Mouse (Mus musculus) urinary bladder, adult 2 months (tissue): ENCODE measurements around the gene Trim56. TPM values are rescaled to one million over a fixed set of nuclear protein-coding genes. Genes with fewer than 3 reads are reported as not detected.
"Not testable (repeated sequence)": the region's sequence is repeated elsewhere in the genome, so short reads cannot be mapped to it uniquely, and the experiment has no call there.

Experiments
- DNase-seq: peaks from one replicate; pipeline ENCODE4 v3.0.0; 2022; ENCODE audit warnings: low spot score
- polyA plus RNA-seq: library from polyadenylated mRNA; depleted of rRNA; stranded (reverse); fragments of >200 nt; gene quantifications from 2 replicates; pipeline ENCODE4 v1.2.3, GENCODE M21; 2012; rRNA removed

Gene Trim56
- 5.7 and 11.9 TPM in 2 replicates for polyA plus RNA-seq

DNA sequence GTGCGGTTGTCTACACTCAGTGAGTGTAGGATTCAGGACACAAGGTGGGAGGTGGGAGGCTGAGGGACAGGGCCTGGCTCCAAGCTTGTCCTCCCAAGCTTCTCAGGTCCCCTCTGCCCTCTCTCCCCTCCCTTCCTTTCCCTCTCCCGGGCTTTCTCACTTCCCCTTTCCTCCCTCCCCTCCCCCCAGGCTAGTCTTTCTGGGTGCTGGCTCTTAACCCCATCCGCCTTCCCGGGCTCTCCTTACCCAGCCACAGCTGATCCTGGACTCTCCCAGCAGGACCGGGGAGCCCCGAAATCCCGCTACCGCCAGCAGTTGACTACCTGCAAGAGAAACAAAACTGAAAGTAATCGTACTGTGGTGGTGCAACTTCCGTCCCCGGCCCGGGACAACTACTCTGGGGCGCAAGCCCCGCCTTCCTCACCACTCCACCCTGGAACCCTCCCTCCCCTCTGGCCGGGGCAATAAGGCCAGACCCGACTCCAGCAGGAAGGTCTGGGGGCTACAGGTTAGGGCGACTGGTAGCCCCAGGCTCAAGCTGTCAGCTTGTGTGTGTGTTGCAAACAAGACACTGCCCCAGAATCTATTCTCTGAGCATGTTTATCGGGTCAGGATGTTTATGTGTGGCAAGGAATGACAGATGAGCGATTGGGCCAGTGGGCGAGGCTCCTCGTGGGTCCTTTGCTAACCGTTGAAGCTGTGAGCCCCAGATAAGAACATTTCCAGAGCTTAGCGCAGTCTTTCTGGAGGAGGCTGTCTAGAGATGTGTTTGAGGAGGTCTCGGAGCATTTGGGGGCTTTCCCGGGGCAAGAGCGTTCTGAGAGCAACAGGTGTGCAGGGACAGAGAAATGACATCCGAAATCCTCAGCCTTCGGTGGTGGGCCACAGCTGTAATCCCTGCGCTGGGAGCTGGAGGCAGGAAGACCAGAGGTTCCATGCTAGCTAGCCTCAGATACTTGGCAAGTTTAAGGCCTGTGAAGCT, at the start of gene Trim56:
Trim56 (minus strand) TSS at position 344 of the 982 bp plus-strand sequence.
- peak; percentile 68 for DNase-seq

DNA sequence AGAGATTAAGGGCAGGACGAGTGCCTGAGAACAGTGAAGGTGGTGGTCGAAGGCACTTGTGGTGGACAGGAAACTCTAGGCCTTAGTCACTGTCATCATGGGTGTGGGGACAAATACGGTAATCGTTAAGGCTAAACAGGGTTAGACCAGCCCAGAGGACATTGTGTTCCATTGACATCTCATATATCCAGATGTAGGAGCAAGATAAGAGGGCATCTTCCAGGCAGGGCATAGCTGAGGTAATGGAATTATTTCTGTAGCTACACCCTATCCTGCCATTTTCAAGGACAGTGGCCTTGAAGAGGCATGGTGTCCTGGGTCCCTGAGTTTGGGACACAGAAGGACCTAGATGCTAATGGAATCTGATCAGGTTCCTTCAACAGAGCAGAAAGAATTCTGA, 45.8 kb upstream of the Trim56 start:
- no peak for DNase-seq

DNA sequence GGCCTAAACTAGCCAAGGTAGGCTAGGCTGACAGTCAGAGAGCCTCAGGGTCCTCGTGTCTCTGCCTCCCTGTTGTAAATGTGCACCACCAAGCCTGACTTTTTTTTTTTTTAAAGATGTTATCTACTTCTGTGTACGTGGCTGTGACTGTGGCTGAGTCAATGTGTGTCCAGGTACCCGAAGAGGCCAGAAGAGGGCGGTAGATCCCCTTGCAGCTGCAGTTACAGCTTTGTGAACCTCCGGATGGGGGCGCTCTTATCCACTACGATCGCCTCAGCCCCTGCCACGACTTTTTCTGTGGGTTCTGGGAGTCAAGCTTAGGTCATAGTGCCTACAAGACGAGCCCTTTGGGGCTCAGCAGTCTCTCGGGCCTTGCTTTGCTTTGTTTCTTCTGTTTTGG, 43.5 kb upstream of the Trim56 start:
- DNase-seq = no peak

DNA sequence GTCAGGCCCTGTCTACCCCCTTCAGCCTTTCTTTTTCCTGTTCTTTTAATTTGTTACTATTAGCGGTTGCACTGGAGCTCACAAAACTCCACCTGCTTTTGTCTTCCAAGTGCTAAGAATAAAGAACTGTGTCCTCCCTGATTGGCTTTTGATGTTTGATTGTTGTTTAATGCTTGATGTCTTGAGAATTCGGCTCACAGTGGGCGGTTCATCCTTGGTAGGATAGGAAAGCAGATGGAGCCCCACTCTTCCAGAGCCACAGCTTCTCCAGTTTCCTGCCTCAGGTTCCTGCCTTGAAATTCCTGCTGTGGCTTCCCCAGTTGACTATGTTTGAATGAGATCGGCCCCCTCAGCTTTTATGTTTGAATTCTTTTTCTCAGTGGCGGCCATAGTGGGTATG, 37.3 kb upstream of the Trim56 start:
- DNase-seq = no peak

DNA sequence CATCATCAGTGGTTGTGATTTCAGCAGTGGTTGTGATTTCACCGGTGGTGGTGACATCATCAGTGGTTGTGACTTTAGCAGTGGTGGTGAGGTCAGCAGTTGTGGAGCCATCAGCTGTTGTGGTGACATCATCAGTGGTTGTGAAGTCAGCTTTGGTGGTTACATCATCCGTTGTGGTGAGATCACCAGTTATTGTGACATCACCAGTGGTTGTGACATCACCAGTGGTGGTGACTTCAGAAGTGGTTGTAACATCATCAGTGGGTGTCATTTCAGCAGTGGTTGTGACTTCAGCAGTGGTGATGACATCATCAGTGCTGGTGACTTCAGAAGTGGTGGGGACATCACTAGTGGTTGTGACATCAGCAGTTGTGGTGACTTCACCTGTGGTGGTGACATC, 36.6 kb upstream of the Trim56 start:
- DNase-seq = no peak

- not testable (repeated sequence) for DNase-seq
These were observed 33.4 kb upstream of the Trim56 start, which contains the start of gene Muc3 for GRCm38 (mm10) chr5:137149272-137149882. TSS of gene Muc3 (minus strand) at chr5:137149322.

- no peak for DNase-seq
These were observed 24.8 kb upstream of the Trim56 start for GRCm38 (mm10) chr5:137140836-137141235.

DNA sequence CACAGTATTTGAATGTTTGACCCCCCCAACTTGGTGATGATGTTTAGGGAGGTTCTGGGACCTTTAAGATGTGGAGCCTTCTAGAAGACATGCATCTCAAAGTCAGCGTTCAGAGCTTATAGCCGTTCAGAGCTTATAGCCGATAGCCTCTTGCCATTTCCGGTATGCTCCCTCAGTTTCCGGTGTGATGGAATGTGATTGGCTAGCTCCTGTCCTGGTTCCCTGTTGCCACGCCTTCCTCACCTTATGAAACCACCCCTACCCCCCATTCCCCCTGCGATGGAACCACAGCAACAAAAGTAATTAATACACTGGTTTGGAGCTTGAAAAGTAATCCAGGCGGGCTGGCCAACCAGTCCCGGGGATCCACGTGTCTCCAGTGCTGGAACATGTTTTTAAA, 23.0 kb upstream of the Trim56 start:
- no peak for DNase-seq

DNA sequence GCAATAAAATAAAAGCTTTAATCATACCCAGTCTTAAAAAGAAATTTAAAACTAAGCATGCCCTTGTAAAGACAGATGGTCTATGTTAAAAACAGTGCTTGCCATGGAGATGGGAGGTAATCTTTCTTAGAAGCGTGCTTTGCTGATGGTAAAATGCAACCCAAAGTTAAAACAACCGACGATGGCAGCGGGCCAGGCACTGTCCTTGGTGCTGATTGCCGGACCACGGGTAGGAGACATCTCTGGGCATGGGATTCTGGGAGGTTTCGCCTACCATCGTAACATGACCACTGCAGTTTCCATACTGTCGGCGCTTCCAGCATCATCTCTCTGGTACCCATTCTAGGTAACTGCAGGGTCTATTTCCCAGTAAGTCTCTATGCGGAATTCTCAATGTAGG, 18.9 kb upstream of the Trim56 start:
- DNase-seq = no peak

DNA sequence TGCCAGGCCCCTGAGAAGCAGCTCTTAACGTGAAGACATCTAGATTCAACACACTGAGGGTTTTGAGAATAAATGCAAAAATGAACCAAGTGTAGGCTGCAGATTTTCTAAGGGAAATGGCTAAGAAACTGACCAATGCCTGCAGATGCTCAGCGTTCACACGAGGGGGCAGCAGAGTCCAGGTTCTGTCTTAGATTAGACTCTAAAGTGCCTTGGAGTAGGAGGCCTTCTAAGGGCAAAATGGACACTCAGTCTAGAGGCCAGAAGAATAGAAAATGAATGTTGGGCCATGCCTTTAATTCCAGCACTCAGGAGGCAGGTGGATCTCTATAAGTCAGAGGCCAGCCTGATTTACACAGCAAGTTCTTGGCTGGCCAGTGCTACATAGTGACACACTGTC, 15.5 kb upstream of the Trim56 start:
- no peak for DNase-seq

- no peak for DNase-seq
These were observed 13.3 kb upstream of the Trim56 start for GRCm38 (mm10) chr5:137129281-137129680.

DNA sequence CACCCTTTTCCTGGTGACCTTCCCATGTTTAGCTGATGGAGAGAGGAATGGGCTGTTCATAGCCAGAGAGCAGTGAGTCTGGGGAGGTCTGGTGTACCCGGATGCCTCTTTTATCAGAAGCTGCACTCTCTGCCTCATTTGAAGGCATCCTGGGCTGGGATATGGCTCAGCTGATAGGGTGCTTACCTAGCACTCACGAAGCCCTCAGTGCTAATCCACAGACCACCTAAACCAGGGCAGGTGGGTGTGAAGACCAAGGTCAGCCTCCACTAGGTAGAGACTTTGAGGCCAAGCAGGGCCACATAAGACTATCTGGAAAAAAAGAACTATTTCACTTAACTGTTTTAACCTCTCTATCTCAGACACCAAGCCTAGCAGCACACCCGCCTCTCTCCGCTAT, 7.5 kb upstream of the Trim56 start:
- DNase-seq = no peak

GRCm38 (mm10) chr5:137122686-137123193, 6.7 kb upstream of the Trim56 start:
- no peak for DNase-seq

DNA sequence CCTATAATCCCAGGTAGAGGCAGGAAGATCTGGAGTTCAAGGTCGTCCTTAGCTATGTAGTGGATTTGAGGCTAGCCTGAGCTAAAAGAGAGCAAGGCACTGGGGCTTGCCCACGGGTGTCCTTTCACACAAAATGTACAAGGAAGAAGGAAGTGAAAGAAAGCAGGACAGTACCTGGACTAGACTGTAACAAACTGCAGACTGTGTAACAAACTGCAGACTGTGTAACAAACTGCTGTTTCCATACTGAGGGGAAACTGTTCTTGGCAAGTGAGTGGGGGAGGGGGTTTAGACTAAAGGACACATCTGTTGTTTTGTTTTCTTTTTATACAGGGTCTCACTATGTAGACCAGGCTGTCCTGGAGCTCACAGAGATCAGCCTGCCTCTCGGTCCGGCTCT, 5.3 kb upstream of the Trim56 start:
- DNase-seq = no peak

DNA sequence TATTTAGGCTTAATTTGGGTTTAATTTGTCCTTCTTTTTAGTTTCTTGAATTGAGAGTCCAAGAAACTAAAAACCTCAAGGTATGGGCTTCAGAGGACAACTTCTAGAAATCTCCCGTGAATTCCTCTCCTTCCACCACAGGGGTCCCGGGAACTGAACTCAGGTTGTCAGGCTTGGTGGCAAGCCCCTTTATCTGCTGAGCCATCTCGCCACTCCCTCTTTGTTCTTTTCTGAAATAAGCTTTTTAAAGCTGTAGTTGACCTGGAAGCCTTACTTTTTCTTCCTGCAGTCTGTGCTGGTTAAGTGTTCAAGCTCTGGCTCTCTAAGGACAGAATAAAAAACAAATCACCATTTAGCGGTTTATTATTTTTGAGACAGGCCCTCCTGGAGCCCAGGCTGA, 2.9 kb upstream of the Trim56 start:
- DNase-seq = no peak

DNA sequence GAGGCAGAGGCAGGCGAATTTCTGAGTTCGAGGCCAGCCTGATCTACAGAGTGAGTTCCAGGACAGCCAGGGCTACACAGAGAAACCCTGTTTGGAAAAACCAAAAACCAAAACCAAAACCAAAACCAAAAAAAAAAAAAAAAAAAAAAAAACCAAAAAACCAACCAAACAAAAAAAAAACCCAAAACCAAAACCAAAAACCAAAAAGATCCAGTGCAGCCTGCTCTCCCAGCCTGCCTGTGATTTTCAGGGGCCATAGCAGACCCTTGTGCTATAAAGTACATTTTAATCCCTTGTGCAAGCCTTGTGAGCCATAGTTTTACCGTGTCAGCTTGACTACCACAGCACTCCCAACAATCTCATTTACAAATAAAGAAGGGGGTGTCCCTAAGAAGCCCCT, 2.0 kb upstream of the Trim56 start:
- DNase-seq = not testable (repeated sequence)

GRCm38 (mm10) chr5:137116987-137117386, 978 bp upstream of the Trim56 start:
- no peak for DNase-seq

DNA sequence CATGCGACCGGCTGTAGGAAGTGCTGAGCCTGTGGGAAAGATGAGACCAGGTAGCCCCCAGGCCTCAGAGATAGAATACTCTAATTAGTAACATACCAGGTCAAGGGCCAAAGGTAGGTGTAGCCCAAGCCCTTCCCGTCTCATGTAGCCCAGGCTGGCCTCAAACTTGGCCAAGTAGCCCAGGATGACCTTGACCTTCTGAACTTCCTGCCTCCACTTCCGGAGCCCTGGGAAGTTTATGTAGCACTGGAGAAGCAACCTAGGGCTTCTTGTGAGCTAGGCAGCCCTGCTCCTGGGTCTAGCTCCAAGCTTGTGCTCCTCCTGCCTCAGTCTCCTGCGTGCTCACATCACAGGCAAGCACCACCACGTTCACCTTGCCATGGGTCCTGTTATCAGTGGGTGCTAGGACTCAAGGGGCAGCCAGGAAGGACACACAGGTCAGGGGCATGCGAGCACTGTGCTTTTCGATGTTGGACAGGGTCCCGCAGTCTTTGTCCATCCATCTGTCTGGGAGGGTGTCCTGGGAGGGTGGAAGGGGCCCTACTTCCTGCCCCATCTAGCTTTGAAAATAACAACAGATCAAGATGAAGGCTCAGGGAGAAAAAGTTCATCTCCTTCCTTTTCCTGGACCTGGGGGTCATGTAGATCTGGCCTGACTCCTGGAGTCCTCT, 983 bp downstream of the Trim56 start:
- no peak for DNase-seq

DNA sequence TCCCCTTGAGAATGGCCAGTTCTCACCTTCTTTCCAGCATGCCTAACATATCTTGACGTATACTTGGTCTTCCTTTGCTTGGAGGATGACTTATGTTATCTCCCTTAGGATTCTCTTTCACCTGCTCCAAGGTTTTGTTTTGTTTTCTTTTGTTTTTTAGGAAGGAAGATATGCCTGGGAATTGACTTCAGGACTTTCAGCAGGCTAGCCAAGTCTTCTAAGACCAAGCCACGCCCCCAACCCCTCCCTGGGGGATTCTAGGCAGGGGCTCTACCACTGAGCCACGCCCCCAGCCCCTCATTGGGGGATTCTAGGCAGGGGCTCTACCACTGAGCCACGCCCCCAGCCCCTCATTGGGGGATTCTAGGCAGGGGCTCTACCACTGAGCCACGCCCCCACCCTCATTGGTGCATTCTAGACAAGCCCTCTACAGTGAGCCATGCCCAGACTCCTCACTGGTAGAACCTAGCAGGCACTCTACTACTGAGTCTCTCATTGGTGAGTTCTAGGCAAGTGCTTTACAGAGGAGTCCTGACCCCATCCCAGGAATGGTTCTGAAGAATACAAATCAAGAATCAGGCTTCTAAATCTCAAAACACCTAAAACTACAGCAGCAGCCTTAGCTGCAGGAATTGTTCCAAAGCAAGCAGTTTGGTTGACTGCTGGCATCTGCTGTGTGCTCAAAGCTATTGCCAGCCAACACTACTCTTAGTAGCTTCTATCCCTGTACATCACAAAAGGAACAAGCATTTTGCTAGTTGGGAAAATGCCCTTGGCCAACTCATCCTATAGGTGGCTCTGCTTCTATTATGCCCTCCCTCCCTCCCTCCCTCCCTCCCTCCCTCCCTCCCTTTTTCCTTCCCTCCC, 4.2 kb downstream of the Trim56 start:
- DNase-seq = no peak

DNA sequence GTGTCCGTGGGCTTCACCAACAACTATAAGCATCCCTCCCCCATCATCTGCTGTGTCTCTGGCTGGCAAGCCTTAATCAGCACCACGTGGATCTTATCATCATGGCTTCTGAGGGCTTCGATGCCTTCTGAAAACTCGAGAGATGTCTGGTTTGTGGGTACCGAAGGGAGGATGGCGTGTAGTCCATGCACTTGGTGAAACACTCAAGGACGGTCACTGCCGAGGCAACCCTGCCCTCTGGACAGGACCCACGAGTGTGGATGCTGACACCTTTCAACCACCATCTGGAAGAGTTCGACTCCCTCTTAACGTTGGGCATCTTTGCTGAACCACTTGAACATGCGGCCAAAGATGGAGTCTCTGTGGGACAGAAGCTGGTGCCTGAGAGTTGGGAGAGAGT, 5.1 kb downstream of the Trim56 start:
- no peak for DNase-seq

GRCm38 (mm10) chr5:137109941-137110593, 5.9 kb downstream of the Trim56 start:
- no peak for DNase-seq
